Mouse (Mus musculus) 416B (cell line): ENCODE data around the gene AC140267.1.

ENCODE experiments used
- DNase-seq: peaks from one replicate; pipeline ENCODE4 v3.0.0; 2011; ENCODE audit warnings: low read depth

The AC140267.1 gene

DNA sequence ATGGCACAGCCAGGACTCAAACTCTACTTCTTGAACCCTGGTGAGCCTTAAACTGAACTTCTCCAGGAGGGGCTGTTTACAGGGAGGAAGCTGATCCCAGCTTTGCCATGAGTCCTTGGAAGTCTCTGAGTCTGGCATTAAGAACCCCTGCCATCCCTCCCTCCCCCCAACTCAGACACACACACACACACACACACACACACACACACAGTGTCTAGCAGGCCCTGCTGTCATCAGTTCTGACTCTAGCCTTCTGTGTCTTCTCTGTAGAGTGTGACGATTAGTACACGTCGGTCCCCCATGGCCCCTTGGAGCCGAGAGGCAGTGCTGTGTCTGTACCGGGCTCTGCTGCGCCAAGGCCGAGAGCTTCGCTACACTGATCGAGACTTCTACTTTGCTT, at the start of gene AC140267.1:
Gene AC140267.1, plus strand, starts transcription at position 301 of the 400 bp plus-strand sequence.
- no peak for DNase-seq

DNA sequence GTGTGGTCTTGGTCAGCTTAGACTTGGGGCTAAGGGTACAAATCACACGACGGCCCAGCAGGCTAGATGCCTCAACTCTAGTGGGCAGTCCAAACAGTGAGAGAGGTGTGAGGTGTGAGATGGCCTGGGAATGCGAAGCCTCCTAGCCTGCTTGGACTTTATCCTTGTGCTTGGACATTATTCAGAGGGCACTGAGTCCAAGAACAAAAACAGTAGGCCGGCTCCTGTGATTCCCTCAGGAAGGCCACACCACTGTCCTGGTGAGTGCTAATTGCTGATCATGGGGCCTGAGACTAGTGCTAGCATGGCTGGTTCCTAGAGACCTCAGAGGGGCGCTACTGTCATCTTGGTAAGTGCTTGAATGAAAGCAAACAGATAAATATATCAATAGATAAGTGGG, 46.7 kb upstream of the AC140267.1 start:
- no peak for DNase-seq

DNA sequence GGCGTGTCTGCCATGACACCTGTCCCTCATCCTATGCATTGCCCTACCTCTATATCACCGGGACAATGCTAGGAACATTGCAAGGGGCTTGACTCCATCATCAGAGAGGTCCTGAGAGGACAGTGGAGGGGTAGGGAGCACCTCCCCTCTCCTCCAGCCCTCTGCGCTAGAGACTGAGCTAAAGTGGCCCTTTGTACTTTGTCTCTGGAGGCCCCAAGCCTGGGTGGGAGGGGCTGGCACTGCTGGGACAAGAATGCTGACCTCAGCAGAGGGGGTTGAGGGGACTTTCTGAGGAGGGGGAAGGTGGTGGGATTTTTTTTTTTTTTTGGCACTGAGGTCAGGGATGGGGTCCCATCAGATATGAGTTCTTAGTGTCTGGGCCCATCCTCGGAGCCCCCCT, 45.6 kb upstream of the AC140267.1 start:
- DNase-seq, result no peak

DNA sequence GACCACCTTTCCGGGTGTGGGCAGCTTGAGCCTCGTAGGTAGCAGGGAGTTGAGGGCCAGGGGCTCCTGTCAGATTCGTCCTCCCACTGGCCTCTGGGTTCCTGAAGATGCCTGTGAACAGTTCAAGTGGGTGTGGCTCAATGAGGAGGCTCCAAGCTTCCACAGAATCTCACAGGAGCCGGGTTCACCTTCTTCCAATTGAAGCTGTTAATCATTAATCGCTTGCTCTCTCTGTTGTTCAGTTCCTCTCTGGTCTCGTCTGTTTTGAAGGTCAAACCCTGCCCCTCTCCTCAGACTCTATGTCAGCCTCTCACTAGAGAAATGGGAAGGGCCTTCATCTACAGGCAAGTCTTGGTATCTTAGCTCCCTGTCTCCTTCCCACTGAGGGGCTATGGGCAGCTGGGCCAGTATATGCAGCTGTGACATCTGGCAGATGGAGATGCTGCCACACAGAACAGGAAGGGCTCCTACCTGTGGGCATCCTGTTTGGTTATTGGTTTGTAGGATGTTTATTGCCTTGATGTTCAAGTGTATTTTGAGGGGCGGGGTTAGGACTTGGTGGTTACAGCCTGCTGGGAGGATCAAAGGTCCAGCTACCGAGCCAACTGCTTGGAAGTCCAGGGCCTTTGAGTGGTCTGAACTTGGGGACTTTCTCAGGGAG, 43.9 kb upstream of the AC140267.1 start:
- DNase-seq, result no peak

DNA sequence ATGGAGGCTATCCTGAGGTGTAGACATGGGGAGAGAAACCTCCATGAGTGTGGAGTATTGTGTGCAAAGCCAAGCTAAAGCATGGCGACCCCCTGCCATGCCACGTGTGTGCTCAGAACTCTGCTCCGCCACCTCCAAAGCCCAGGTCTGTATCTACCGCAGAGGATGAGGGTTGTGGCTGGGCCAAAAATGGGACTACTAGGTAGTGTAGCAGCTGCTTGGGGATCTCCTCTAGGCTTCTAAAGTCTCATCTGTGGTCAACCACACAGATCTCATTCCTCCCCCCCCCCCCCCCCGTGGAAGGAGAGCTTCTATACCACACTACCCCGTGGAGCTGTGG, 43.4 kb upstream of the AC140267.1 start:
- DNase-seq, result no peak

DNA sequence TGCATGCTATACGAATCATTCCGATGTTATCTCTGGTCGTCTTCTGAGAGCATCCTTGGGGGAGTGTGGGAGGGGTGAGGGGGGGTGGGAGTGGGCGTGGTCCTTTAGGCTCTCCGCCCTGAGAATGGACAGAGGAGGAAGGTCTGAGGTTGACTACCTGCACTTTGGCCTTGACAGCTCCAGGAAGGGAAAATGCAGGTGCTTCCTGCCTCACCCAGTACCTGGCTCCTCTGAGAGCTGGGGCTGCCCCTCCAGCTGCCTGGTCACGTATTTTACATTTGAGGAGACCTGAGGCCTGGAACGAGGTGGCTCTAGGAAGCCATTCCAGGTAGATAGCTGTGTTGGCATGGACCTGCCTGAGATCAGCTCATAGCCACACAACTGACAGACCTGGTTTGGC, 42.8 kb upstream of the AC140267.1 start:
- no peak for DNase-seq

DNA sequence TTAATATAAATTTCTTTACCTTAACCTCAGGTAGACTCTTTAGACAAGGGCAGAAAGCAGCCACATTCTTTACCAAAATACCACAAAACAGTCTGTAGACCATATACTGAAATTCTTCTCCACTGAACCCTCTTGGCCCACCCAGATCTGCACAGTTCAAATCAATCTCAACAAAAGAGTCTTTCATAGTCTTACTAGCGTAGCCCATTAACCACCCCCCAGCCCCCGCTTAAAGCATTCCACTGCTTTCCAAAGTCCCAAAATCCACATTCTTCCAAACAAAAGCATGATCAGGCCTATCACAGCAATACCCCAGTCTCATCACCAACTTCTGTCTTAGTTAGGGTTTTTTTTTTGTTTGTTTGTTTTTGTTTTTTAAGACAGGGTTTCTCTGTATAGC, 36.1 kb upstream of the AC140267.1 start:
- DNase-seq, result no peak

DNA sequence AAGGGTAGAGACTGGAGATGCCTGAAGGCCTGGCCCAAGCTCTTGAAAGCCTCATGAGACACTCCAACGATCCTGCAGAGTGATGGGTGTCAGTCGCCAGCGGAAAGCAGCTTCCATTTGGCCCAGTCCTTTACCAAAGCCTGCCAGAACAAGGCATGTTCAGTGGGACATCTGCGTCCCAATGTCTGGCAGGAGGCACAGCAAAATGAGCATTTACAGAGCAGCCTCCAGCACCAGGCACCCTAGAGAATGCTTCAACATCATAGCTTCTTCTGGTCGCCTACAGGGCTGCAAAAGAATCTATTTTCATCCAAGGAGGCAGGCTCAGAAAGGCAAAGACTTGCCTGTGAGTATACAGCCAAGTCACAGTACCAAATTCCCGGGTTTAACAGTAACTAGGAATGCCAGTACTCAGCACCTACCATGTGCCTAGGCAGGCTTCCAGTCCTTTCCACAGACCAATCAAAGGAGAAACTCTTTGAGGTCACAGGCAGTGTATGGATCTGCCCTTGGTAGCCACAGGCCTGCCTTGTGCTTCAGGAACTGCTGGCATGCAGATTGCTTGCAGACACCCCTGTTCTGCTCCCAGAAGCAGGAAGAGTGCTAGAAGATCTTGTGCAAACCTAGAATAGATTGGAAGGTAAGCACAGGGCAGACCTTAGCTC, 33.4 kb upstream of the AC140267.1 start:
- DNase-seq, result no peak

DNA sequence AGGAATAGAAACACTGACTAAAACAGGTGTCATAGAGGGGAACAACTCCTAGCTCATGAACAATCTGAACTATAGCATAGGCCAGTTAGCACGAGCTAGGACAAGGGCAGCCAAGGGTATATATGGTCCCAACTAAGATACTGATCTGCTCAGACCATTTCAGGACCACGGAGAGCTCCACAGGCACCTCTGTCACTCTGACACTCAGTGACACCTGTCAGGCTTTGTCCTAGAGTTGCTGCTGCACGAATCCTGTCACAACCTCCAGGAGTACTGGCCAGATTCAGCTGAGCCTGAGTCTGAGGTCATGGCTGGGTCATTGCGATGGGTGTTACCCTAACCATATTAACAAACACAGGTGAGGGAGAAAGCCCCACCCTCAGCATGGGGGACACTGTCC, 32.2 kb upstream of the AC140267.1 start:
- DNase-seq, result peak; percentile 51

DNA sequence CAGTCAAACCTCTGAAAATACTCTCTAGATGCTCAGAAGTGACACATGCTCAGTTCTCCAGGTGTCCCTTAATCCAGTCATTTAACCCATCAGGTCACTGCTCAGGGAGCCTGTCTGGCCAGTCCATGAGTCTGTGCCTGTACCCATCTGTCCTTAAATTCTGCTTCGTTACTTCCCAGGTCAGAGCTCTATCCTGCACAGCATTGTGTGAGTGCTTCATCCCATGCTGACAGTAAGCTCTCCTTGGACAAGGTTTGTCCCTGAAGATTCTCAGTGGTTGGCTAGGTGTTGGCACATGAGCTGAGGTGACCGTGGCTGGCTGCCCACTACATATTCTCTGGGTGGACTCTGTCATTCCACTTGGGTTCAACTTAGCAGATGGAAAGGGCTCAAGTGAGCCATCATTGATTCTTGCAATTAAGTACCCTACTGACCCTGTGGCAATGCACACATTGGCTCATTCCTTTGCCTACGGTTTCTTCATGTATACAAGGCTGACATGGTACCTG, 29.5 kb upstream of the AC140267.1 start:
- no peak for DNase-seq

DNA sequence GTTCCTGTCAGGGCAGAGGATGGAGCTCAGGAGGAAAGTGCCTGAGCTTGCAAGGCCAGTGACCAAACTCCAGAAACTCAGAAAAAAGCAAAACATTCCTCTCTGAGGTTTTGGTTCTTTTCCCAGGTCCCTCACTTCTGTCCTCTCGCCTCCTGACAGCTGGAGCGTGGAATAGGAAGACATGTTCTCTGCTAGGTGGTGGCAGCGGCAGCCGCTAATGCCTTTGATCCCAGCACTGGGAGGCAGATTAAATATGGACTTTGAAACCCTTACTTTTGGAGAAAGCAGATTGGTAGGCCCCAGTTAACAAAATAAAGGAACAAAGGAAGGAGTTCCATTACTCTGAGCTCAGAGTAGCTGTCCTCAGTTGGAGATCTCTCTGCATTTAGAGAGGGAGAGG, 27.2 kb upstream of the AC140267.1 start:
- DNase-seq, result no peak

DNA sequence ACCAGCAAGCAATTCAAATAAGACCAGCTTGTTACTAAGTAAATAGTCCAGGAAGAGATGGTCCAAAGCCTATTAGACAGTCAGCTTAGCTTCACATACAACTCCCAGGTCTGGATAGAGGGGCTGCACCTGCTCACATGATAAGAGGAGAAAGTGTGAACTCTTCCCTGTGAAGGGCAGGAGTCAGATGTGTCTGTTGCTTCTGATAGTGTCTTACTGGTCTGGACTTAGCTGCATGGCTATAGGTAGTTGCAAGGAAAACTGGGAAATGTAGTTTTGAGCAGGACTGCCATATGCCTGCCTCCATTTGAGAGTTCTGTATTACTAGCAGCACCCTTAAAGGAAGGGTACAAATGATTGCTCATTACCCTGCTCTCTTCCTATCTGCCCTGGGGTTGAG, 21.9 kb upstream of the AC140267.1 start:
- DNase-seq, result no peak

DNA sequence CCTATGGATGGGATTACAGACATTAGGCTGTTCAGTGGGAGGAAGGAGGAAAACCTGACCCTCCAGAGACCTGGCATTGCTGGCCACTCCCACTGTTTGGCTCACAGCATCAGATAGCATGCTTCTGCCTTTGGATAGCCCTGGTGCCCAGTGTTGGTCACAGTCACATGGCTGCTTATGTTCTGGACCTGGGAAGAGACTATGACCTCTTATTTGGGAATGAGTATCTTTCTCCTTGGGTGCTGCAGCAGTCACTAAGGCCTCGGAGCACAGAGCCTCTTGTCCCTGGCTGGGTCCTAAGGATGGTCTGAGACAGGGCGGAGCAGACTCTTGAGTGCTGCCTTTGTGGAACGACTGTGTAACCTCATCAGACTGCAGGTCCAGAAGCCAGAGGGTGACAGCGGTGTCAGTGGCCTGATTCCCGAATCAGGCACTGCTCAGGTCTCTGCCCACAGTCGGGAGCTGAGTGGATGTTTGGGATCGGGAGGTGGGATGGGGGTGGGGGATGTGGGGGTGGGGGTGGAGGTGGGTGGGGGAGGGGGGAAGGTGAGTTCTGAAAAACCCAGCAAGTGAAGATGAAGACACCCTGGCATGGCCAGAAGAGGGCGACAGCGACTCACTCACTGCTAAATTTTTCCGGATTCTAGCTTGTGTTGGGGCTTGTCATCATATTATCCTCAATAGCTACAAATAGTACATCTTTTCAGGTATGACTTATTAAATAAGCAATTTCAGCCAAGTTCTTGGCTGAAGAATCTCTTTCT, 19.7 kb upstream of the AC140267.1 start:
- peak; percentile 70 for DNase-seq

DNA sequence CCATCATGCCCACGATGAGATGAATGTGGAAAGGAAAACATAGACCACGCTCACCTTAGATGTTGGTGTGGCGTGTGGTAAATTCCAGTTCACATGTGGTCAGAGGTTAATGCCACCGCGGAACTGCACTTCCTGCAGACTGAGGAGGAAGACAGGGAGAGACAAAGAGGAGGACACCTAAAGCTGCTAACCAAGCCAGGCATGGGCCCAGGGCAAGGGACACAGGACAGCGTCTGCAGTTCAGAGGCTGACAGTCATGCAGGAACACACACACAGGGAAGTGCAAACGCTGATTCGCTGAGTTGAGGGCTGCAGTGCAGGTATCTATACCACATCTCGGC, 19.2 kb upstream of the AC140267.1 start:
- peak; percentile 64 for DNase-seq

DNA sequence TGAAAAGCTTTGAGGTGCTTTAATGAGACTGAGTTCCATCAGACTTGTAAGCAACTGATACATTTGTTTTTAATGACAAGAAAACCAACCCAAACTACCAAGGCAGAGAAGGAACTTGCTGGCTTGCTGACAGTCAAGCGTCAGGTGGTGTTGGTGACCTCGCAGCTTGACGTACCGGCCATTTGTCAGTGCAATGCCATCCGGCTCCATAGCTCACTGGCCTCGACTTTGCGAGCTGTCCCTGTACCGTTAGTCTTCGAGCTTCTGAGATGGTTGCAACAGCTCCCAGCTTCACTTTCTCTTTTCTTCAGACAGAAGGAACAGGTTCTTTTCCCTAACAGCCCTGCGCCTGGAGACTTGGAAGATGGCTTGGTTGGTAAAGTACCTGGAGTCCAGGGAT, 18.2 kb upstream of the AC140267.1 start:
- DNase-seq, result no peak

DNA sequence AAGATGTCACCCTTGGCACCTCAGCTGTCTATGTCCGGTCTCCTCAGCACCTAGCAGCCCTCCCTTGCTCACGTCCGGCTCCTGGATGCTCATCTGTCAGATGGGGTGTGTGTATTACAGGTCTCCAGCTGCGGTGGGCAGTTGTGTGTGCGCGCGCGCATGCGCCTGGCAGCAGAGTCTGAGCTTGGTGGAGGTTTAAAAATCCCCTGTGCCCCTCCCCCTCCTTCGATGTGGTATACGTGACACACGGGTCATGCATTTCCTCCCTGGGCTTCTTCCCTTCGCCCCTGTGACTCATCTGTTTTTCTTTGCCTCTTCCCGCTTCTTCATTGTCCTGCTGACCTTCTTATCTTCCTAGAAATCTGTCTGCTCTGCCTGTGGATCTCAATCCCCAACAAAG, 16.4 kb upstream of the AC140267.1 start:
- peak; percentile 94 for DNase-seq

DNA sequence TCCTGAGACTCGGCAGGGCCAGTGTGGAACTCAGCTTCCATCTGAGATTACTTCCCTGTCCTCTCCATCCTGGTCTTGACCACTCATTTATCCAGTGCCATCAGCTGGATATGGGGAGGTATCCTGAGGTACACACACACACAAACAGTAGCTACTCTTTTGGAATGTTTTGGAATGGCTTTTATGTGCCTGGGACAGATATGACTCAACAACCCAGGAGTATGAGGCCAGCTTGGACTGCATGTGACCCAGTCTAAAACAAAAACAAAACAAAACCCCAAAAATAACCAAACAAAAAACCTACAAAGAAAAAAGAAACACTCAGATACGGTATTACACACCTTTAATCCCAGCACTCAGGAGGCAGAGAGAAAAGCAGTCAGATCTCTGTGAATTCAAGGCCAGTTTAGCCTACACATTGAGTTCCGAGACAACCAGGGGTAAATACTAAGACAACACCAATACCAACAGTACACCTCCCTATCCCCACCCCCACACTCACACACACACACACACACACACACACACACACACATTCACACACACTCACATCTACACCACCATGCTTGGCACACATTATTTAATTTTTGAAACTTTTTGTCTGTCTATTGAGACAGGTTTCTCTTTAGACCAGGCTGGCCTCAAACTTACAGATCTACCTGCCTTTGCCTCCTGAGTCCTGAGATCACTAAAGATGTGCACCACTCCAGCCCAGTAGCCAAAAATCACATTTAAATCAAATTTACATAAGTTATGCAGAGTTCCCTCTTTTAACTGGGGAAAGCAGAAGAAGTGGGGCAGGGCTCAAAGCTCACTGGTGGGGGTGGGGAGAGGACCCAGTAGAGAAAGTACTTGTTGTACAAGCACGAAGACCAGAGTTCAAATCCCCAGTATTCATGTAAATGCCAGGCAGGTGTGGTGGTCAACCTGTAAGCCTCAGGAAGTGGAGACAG, 15.7 kb upstream of the AC140267.1 start:
- peak; percentile 61 for DNase-seq

DNA sequence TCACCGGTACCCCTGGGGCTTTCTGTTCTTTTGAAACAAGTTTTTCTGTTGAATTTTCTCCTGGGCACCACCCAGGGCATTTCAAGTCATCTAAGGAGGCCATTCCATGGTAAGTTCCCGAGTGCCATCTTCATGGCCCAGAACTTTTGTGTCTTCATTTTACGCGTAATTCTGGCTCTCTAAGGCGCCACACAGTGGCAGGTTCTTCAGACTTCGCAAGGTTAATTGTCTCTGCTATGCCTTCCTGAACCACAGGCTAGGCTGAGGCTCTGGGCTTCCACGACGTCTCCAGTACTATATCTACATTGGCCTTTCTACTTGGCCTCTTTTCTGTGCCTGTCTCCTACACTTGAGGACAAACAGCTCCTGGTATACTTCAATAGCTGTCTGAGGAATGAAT, 14.6 kb upstream of the AC140267.1 start:
- peak; percentile 67 for DNase-seq

DNA sequence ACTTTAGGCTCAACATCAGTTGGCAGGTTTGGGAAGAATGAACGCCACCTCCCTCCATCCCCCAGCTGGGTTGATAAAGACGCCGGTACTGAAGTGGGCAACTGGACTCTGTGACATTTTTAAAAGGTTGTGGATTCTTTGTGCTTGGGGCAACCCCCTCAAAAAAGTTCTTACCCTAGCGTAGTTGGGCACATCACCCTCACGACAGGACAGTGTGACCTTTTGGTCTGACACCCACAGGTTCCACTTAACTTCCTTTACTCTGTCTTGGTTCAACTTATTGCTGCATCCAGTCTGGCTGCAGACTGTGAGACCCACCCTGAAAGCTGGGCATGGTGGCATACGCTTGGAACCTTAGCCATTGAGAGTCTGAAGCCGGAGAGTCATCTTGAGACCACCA, 11.9 kb upstream of the AC140267.1 start:
- DNase-seq, result no peak

DNA sequence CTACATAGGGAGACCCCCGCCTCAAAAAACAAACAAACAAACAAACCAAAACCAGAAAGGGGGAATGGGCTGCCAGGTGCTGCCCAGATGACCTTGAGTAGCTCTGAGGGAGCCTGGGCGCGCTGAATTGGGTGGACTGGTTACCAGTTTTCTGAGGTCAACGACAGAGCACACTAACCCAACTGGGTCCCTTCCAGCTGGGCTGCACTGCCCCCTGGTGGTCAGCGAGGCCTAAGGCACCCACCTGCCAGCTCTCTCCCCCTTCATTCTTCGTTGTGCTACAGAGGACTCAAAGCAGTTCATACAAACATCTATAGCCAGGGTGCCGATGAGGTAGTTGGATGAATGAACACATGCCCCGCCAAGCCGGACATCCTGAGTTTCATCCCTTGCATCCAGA, 10.4 kb upstream of the AC140267.1 start:
- peak; percentile 86 for DNase-seq

DNA sequence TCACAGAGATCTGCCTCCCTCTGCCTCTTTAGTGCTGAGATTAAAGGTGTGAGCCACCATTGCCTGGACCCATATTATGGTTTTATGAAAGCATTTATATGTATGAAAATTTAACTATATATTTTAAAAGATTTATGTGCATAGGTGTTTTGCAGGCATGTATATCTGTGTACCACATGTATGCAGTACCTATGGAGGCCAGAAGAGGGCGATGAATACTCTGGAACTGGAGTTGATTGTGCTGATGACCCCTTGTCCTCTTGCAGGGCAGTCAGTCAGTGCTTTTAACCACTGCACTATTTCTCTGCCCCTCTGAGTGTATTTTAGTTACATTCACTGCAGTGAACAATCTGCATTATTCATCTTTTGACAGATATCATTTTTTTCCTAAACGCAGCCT, 9.8 kb upstream of the AC140267.1 start:
- peak; percentile 85 for DNase-seq
